Mouse (Mus musculus) hindbrain, embryonic 14.5 days (tissue): ENCODE measurements at regions not wholly inside any gene's neighbourhood (a gene's known extent, or its start where the extent isn't known, plus 50 kb on each side); places are given as distances from the start of the nearest gene placed in this dataset.

Experiments
- ATAC-seq: fragments of 200-750 bp; cut with Nextera tagmentation; 2 replicates; pipeline ENCODE4 v1.8.0; 2017; ENCODE audit warnings: moderate number of reproducible peaks, mild to moderate bottlenecking, moderate TSS enrichment, moderate library complexity; ENCODE audit not compliant: low FRiP score
- DNase-seq: peaks from one replicate; pipeline ENCODE4 v3.0.0-alpha.2; 2015; ENCODE audit warnings: low spot score
- H3K27ac ChIP-seq: fragments of 300-500 bp; sonication (generic); 2 replicates; pipeline ENCODE4 v1.5.1; 2014; ENCODE audit warnings: mild to moderate bottlenecking, moderate library complexity
- H3K27me3 ChIP-seq: fragments of 300-500 bp; sonication (generic); 2 replicates; pipeline ENCODE4 v1.6.1; 2014; ENCODE audit warnings: mild to moderate bottlenecking, low read length, mixed read lengths; ENCODE audit not compliant: control insufficient read depth, insufficient read depth
- H3K36me3 ChIP-seq: fragments of 300-500 bp; sonication (generic); replicated peaks from 2 replicates; pipeline ENCODE4 v1.6.1; 2014; ENCODE audit not compliant: control insufficient read depth, insufficient read depth
- H3K4me1 ChIP-seq: fragments of 300-500 bp; sonication (generic); replicated peaks from 2 replicates; pipeline ENCODE4 v1.6.1; 2014; ENCODE audit warnings: antibody characterized with exemption, low read length, mixed read lengths; ENCODE audit not compliant: control insufficient read depth, insufficient read depth
- H3K4me2 ChIP-seq: fragments of 300-500 bp; sonication (generic); replicated peaks from 2 replicates; pipeline ENCODE4 v1.6.1; 2014; ENCODE audit warnings: mild to moderate bottlenecking, moderate library complexity
- H3K4me3 ChIP-seq: fragments of 300-500 bp; sonication (generic); replicated peaks from 2 replicates; pipeline ENCODE4 v1.5.1; 2014; ENCODE audit warnings: mild to moderate bottlenecking, low read length
- H3K9ac ChIP-seq: fragments of 300-500 bp; sonication (generic); 2 replicates; pipeline ENCODE4 v1.6.1; 2014
- H3K9me3 ChIP-seq: fragments of 300-500 bp; sonication (generic); 2 replicates; pipeline ENCODE4 v1.6.1; 2016; ENCODE audit warnings: low read length; ENCODE audit not compliant: control insufficient read depth
- WGBS: fragments of 180-500 bp; shearing (Covaris S2); extraction: QIAGEN DNeasy Blood & Tissue Kit; methylation state at CpG from one replicate; pipeline ENCODE4 v1.1.7; 2014; 5-methylcytosine and 5-hydroxymethylcytosine counted together

GRCm38 (mm10) chr12:117415146-117415545 lies 101.1 kb upstream of the Rapgef5 start:
- Histone ChIP-seq H3K9me3 (no peaks in the 10 kb centered on the region), H3K4me3 (no peak overlapping the region), H3K4me2 (no peak overlapping the region), H3K36me3 (no peaks in the 10 kb centered on the region), H3K4me1 (peaks cover 6% of the 10 kb centered on the region), H3K27me3 (no peaks in the 10 kb centered on the region), H3K9ac (no peak overlapping the region), H3K27ac (no peak overlapping the region)
- no peak for DNase-seq
- no peak for ATAC-seq
- WGBS = 76% methylated on average over 2 of the region's 2 CpGs

GRCm38 (mm10) chr12:117417991-117418390 lies 98.3 kb upstream of the Rapgef5 start:
- no peaks in the 10 kb centered on the region for H3K27me3 ChIP-seq
- H3K9me3 ChIP-seq = no peaks in the 10 kb centered on the region
- 89% methylated on average over 4 of the region's 4 CpGs for WGBS
- H3K27ac ChIP-seq = no peak overlapping the region
- H3K36me3 ChIP-seq = no peaks in the 10 kb centered on the region
- no peak overlapping the region for H3K4me2 ChIP-seq
- H3K4me3 ChIP-seq = no peak overlapping the region
- H3K9ac ChIP-seq = no peak overlapping the region
- no peaks in the 10 kb centered on the region for H3K4me1 ChIP-seq
- ATAC-seq (no peak), DNase-seq (no peak)

GRCm38 (mm10) chr12:117422315-117422978 lies 93.8 kb upstream of the Rapgef5 start:
- Histone ChIP-seq H3K27ac (no peak overlapping the region), H3K4me3 (no peak overlapping the region), H3K9me3 (no peaks in the 10 kb centered on the region), H3K9ac (no peak overlapping the region), H3K36me3 (no peaks in the 10 kb centered on the region), H3K4me2 (no peak overlapping the region), H3K27me3 (no peaks in the 10 kb centered on the region), H3K4me1 (no peaks in the 10 kb centered on the region; the same call in 1 of the 2 replicates)
- ATAC-seq = no peak
- 87% methylated on average over 7 of the region's 7 CpGs for WGBS
- DNase-seq = no peak

- no peaks in the 10 kb centered on the region for H3K9me3 ChIP-seq
- H3K4me3 ChIP-seq = no peak overlapping the region
- 67% methylated on average over 9 of the region's 9 CpGs for WGBS
- H3K27ac ChIP-seq = no peak overlapping the region
- H3K4me1 ChIP-seq = no peaks in the 10 kb centered on the region; the same call in 1 of the 2 replicates
- no peaks in the 10 kb centered on the region for H3K27me3 ChIP-seq
- H3K9ac ChIP-seq = no peak overlapping the region
- DNase-seq (no peak), ATAC-seq (peak; percentile 43; the same call in 1 of the 2 replicates)
- H3K36me3 ChIP-seq = no peaks in the 10 kb centered on the region
- no peak overlapping the region for H3K4me2 ChIP-seq
These were observed 90.8 kb upstream of the Rapgef5 start for GRCm38 (mm10) chr12:117425363-117426031.

- WGBS = 47% methylated on average over 1 of the region's 1 CpGs
- peak; percentile 51; the same call in 1 of the 2 replicates for ATAC-seq
- no peak overlapping the region for H3K27ac ChIP-seq
- H3K4me3 ChIP-seq = no peak overlapping the region
- no peaks in the 10 kb centered on the region for H3K36me3 ChIP-seq
- no peaks in the 10 kb centered on the region; the same call in 1 of the 2 replicates for H3K4me1 ChIP-seq
- peak; percentile 71 for DNase-seq
- no peak overlapping the region for H3K9ac ChIP-seq
- H3K9me3 ChIP-seq = no peaks in the 10 kb centered on the region
- H3K27me3 ChIP-seq = no peaks in the 10 kb centered on the region
- H3K4me2 ChIP-seq = no peak overlapping the region
These were observed 88.8 kb upstream of the Rapgef5 start for GRCm38 (mm10) chr12:117427431-117427830.

- no peak for ATAC-seq
- Histone ChIP-seq H3K9me3 (no peaks in the 10 kb centered on the region), H3K27ac (no peak overlapping the region), H3K4me2 (no peak overlapping the region), H3K4me3 (no peak overlapping the region), H3K4me1 (no peaks in the 10 kb centered on the region), H3K27me3 (no peaks in the 10 kb centered on the region), H3K36me3 (no peaks in the 10 kb centered on the region), H3K9ac (no peak overlapping the region)
- WGBS = 88% methylated on average over 4 of the region's 4 CpGs
- DNase-seq = no peak
These were observed 85.4 kb upstream of the Rapgef5 start for GRCm38 (mm10) chr12:117430886-117431285.

GRCm38 (mm10) chr12:117432788-117433187 lies 83.5 kb upstream of the Rapgef5 start:
- ATAC-seq (no peak), DNase-seq (no peak)
- Histone ChIP-seq H3K9ac (no peak overlapping the region), H3K4me3 (no peak overlapping the region), H3K27ac (no peak overlapping the region), H3K4me2 (no peak overlapping the region), H3K27me3 (no peaks in the 10 kb centered on the region), H3K4me1 (no peaks in the 10 kb centered on the region), H3K9me3 (no peaks in the 10 kb centered on the region), H3K36me3 (no peaks in the 10 kb centered on the region)
- WGBS = 83% methylated on average over 1 of the region's 1 CpGs

- H3K36me3 ChIP-seq = no peaks in the 10 kb centered on the region
- H3K27ac ChIP-seq = no peak overlapping the region
- ATAC-seq = no peak
- no peak overlapping the region for H3K4me3 ChIP-seq
- no peaks in the 10 kb centered on the region for H3K9me3 ChIP-seq
- 79% methylated on average over 4 of the region's 4 CpGs for WGBS
- H3K4me1 ChIP-seq = no peaks in the 10 kb centered on the region
- DNase-seq = no peak
- H3K9ac ChIP-seq = no peak overlapping the region
- H3K4me2 ChIP-seq = no peak overlapping the region
- H3K27me3 ChIP-seq = no peaks in the 10 kb centered on the region
These were observed 79.3 kb upstream of the Rapgef5 start for GRCm38 (mm10) chr12:117437011-117437410.

GRCm38 (mm10) chr12:117439015-117439605 lies 77.2 kb upstream of the Rapgef5 start:
- no peaks in the 10 kb centered on the region for H3K4me1 ChIP-seq
- DNase-seq (no peak), ATAC-seq (no peak)
- no peak overlapping the region for H3K4me2 ChIP-seq
- no peaks in the 10 kb centered on the region for H3K9me3 ChIP-seq
- no peak overlapping the region for H3K27ac ChIP-seq
- no peak overlapping the region for H3K9ac ChIP-seq
- no peak overlapping the region for H3K4me3 ChIP-seq
- no peaks in the 10 kb centered on the region for H3K36me3 ChIP-seq
- H3K27me3 ChIP-seq = no peaks in the 10 kb centered on the region
- WGBS = 76% methylated on average over 11 of the region's 11 CpGs
